Mouse (Mus musculus): ENCODE data around the gene Pogk.

DNA sequence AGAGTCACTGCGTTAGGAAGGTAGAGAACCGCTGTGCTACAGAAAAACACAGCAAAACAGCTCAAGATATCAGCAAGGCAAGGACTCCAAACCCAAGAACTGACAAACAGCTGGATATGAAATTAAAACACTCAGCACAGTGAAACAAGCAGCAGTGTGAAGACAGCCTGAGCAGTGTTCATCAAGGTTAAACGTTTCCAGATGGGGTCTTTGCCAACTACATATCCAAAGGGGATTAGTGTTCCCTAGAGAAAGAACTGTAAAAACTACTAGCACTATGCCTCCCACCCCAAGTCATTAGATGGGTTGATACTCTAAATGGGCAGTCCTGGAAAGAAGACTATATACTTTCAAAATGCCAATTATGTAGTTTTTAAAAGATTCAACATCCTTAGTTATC, 60.3 kb downstream of the Pogk start:
- TF ChIP-seq EP300 (IDR thresholded peaks at IDR 0.05; ENCODE audit: low read depth) (no peak), CTCF (IDR thresholded peaks at IDR 0.05; ENCODE audit: low read depth) (no peak)
